In the genomic region with DNA sequence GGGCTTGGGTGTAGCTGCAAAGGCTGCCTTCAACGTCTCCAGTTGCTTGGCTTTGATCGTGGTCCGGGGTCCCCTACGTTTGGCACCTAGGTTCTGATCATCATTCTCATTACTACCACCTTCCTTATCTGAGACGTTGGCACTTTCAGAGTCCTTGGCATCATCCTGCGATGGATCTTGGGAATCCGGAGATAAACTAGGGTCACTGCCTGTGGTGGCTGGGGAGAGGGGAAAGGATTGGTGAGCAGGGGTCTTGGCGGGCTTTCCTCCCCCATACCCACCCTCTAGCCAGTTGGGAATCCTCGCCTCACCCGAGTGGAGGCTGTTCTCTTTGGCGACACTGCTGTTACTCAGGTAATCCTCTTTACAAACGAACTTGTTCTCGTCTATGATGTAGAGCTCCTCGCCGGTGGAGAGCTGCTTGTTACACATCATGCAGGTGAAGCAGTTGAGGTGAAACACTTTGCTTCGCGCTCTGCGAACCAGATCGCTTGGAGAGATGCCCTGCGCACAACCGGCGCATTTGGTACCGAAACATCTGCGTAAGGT, we compare ENCODE assay signal across 10 mouse cellular contexts. TPM values are rescaled to one million over a fixed set of nuclear protein-coding genes. Genes with fewer than 3 reads are reported as not detected.
DNase-seq lines count a peak whose midpoint lies in the region; ATAC-seq and TF ChIP-seq lines count a peak whose summit lies in the region.
"Had no signal": no experiment of that assay in that cellular context is flagged by ENCODE, and none has a peak within 500 bp of the region (broad histone marks: within the 10 kb centered on the region; RNA-seq: fewer than 3 reads in every experiment).

No protein-coding gene starts in this region.

- H3K27me3 ChIP-seq in lung, embryonic 14.5 days (ENCODE audit: insufficient read depth, low read length) = peaks cover 98% of the 10 kb centered on the region
- H3K27me3 ChIP-seq in forebrain, embryonic 11.5 days (ENCODE audit: control insufficient read depth, insufficient read depth, low read length) = peaks cover 92% of the 10 kb centered on the region
- H3K27me3 ChIP-seq in intestine, embryonic 15.5 days (replicated peaks) = peaks cover 86% of the 10 kb centered on the region
- peaks cover 94% of the 10 kb centered on the region for H3K27me3 ChIP-seq in neural tube, embryonic 11.5 days (ENCODE audit: control insufficient read depth, insufficient read depth, low read length)

- no peak overlapping the region for H3K9ac ChIP-seq in lung, embryonic 14.5 days
- no peak overlapping the region for H3K9ac ChIP-seq in forebrain, embryonic 11.5 days (ENCODE audit: low read length)
- no peak overlapping the region for H3K9ac ChIP-seq in intestine, embryonic 15.5 days
- H3K9ac ChIP-seq in neural tube, embryonic 11.5 days (ENCODE audit: low read length) = peak overlapping the region; percentile 8

- peak; percentile 1 for DNase-seq in lung, embryonic 14.5 days
- no peak for DNase-seq in lung, postnatal 4 days
- no peak for DNase-seq in forebrain, embryonic 11.5 days (ENCODE audit: low spot score)
- no peak for DNase-seq in neural tube, embryonic 11.5 days (ENCODE audit: low spot score)
- no peak for DNase-seq in MN1 (ENCODE audit: low spot score)
- DNase-seq in adrenal gland, postnatal 36 days = no peak
- DNase-seq: thymus, postnatal 25 days had no signal

- H3K4me3 ChIP-seq in lung, embryonic 14.5 days (ENCODE audit: low read depth, low read length) = no peak overlapping the region
- peak overlapping the region; percentile 45 for H3K4me3 ChIP-seq in forebrain, embryonic 11.5 days (ENCODE audit: low read depth, low read length)
- no peak overlapping the region for H3K4me3 ChIP-seq in intestine, embryonic 15.5 days (replicated peaks)
- peak overlapping the region; percentile 53 for H3K4me3 ChIP-seq in neural tube, embryonic 11.5 days (ENCODE audit: low read depth, low read length)

- WGBS in lung, embryonic 14.5 days = 23% methylated on average over 24 of the region's 24 CpGs
- 5% methylated on average over 24 of the region's 24 CpGs for WGBS in forebrain, embryonic 11.5 days
- 18% methylated on average over 24 of the region's 24 CpGs for WGBS in intestine, embryonic 15.5 days
- 5% methylated on average over 24 of the region's 24 CpGs for WGBS in neural tube, embryonic 11.5 days

- no peaks in the 10 kb centered on the region for H3K36me3 ChIP-seq in lung, embryonic 14.5 days (ENCODE audit: insufficient read depth)
- H3K36me3 ChIP-seq in forebrain, embryonic 11.5 days (ENCODE audit: control insufficient read depth, insufficient read depth, low read length) = no peaks in the 10 kb centered on the region
- no peaks in the 10 kb centered on the region for H3K36me3 ChIP-seq in intestine, embryonic 15.5 days
- no peaks in the 10 kb centered on the region for H3K36me3 ChIP-seq in neural tube, embryonic 11.5 days (ENCODE audit: control insufficient read depth, insufficient read depth, low read length)

- H3K27ac ChIP-seq in lung, embryonic 14.5 days (ENCODE audit: low read depth) = no peak overlapping the region
- H3K27ac ChIP-seq in forebrain, embryonic 11.5 days (ENCODE audit: low read depth, low read length) = no peak overlapping the region
- no peak overlapping the region for H3K27ac ChIP-seq in intestine, embryonic 15.5 days
- H3K27ac ChIP-seq in neural tube, embryonic 11.5 days (ENCODE audit: low read depth, low read length) = no peak overlapping the region

- no peak for TF ChIP-seq CTCF in lung, embryonic 14.5 days (IDR thresholded peaks at IDR 0.05; ENCODE audit: low read depth)

- ATAC-seq in lung, embryonic 14.5 days (ENCODE audit: insufficient read depth) = no peak
- no peak for ATAC-seq in forebrain, embryonic 11.5 days (replicated peaks; ENCODE audit: low FRiP score)
- no peak for ATAC-seq in intestine, embryonic 15.5 days
- ATAC-seq in neural tube, embryonic 11.5 days (ENCODE audit: insufficient read depth, low FRiP score, low TSS enrichment) = no peak

- H3K4me2 ChIP-seq in lung, embryonic 14.5 days = no peak overlapping the region
- H3K4me2 ChIP-seq in forebrain, embryonic 11.5 days (ENCODE audit: low read depth, low read length, severe bottlenecking) = peak overlapping the region; percentile 3; the same call in 1 of the 2 replicates
- peak overlapping the region; percentile 59; the same call in 1 of the 2 replicates for H3K4me2 ChIP-seq in intestine, embryonic 15.5 days (replicated peaks)
- H3K4me2 ChIP-seq in neural tube, embryonic 11.5 days (ENCODE audit: low read depth) = peak overlapping the region; percentile 39

- peaks cover 2% of the 10 kb centered on the region; the same call in 1 of the 2 replicates for H3K4me1 ChIP-seq in lung, embryonic 14.5 days (ENCODE audit: insufficient read depth)
- peaks cover 15% of the 10 kb centered on the region; the same call in 1 of the 2 replicates for H3K4me1 ChIP-seq in forebrain, embryonic 11.5 days (replicated peaks; ENCODE audit: control insufficient read depth, insufficient read depth, low read length)
- peaks cover 40% of the 10 kb centered on the region for H3K4me1 ChIP-seq in intestine, embryonic 15.5 days (replicated peaks)
- H3K4me1 ChIP-seq in neural tube, embryonic 11.5 days (ENCODE audit: control insufficient read depth, insufficient read depth, low read length) = peaks cover 13% of the 10 kb centered on the region

- no peaks in the 10 kb centered on the region for H3K9me3 ChIP-seq in lung, embryonic 14.5 days (ENCODE audit: low read depth, low read length)
- no peaks in the 10 kb centered on the region; the same call in 1 of the 2 replicates for H3K9me3 ChIP-seq in forebrain, embryonic 11.5 days (ENCODE audit: control insufficient read depth, low read length)
- H3K9me3 ChIP-seq in intestine, embryonic 15.5 days = no peaks in the 10 kb centered on the region
- no peaks in the 10 kb centered on the region for H3K9me3 ChIP-seq in neural tube, embryonic 11.5 days (ENCODE audit: control insufficient read depth, low read length)
- H3K9me3 ChIP-seq: megakaryocyte, embryonic 14.5 days had no signal

RNA-seq across cellular contexts. Expression of a gene that starts 3.5 kb away (rescaled TPM):
- not detected in 2 replicates for polyA plus RNA-seq in lung, embryonic 14.5 days (2014; fragmentation: Nextera tagmentation; extraction: Ambion mirVana)
- 9.4 and 10.9 TPM in 2 replicates for polyA plus RNA-seq in forebrain, embryonic 11.5 days (2014; fragmentation: Nextera tagmentation; extraction: Ambion mirVana)
- 0.24 and 0.49 TPM in 2 replicates for polyA plus RNA-seq in intestine, embryonic 15.5 days (2015; fragmentation: Nextera tagmentation; extraction: Ambion mirVana)
- 42.4 and 46.3 TPM in 2 replicates for polyA plus RNA-seq in neural tube, embryonic 11.5 days (2014; fragmentation: Nextera tagmentation; extraction: Ambion mirVana)
- total RNA-seq in adrenal gland, postnatal 36 days (2021) = not detected
- total RNA-seq: MEL had no signal

RNA-seq across cellular contexts. Expression of a gene that starts 8.5 kb away (rescaled TPM):
- polyA plus RNA-seq in lung, embryonic 14.5 days (2014; fragmentation: Nextera tagmentation; extraction: Ambion mirVana) = 44.9 and 48.0 TPM in 2 replicates
- polyA plus RNA-seq in forebrain, embryonic 11.5 days (2014; fragmentation: Nextera tagmentation; extraction: Ambion mirVana) = 53.6 and 54.8 TPM in 2 replicates
- polyA plus RNA-seq in intestine, embryonic 15.5 days (2015; fragmentation: Nextera tagmentation; extraction: Ambion mirVana) = 61.6 and 63.3 TPM in 2 replicates
- polyA plus RNA-seq in neural tube, embryonic 11.5 days (2014; fragmentation: Nextera tagmentation; extraction: Ambion mirVana) = 54.4 and 55.8 TPM in 2 replicates
- total RNA-seq in adrenal gland, postnatal 36 days (2021) = 10 to 100 TPM; 20.8 to 23.2 TPM

Comparison
In these comparisons a context has a peak if more than half of its experiments do, and no peak if none do; other contexts are left out.
1. H3K4me3 ChIP-seq: peak in forebrain, embryonic 11.5 days (single experiment) and neural tube, embryonic 11.5 days (single experiment); none in lung, embryonic 14.5 days (single experiment) and intestine, embryonic 15.5 days (single experiment).